In the genomic region with DNA sequence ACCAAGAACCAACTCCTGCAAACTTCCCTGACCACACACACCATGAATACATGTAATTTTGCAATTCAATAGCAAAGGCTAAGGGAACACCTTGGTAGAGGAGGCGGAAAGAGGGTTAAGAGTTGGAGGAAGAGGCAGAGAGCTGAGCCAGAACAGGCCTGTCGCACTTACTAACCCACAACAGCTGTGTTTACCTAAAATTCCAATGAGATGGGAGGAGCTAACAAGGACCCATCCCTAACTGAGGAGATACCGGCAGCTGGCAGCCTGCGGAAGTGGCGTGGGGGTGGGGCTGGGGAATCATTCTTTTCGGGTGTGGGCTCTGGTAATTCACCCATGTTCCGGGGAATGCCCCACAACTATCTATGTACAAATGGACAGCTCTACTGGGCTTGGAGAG, we compare ENCODE assay signal across 11 mouse cellular contexts. TPM values are rescaled to one million over a fixed set of nuclear protein-coding genes. Genes with fewer than 3 reads are reported as not detected.
DNase-seq lines count a peak whose midpoint lies in the region; ATAC-seq and TF ChIP-seq lines count a peak whose summit lies in the region.
"Had no signal": no experiment of that assay in that cellular context is flagged by ENCODE, and none has a peak within 500 bp of the region (broad histone marks: within the 10 kb centered on the region; RNA-seq: fewer than 3 reads in every experiment).

No protein-coding gene starts in this region.

- ATAC-seq in intestine, postnatal 0 days, result peak; percentile 68

- 0 out of 2 replicates have a peak overlapping the region, but pooled peaks have one; percentile 28 for H3K4me2 ChIP-seq in intestine, postnatal 0 days (replicated peaks; ENCODE audit: low read depth)

- no peaks in the 10 kb centered on the region for H3K27me3 ChIP-seq in kidney, adult 2 months (replicated peaks; ENCODE audit: control insufficient read depth, insufficient read depth, low read length)
- no peaks in the 10 kb centered on the region for H3K27me3 ChIP-seq in intestine, postnatal 0 days (replicated peaks; ENCODE audit: control insufficient read depth, insufficient read depth, low read length)

- H3K36me3 ChIP-seq in kidney, adult 2 months (ENCODE audit: control insufficient read depth, insufficient read depth, low read length), result no peaks in the 10 kb centered on the region
- H3K36me3 ChIP-seq in intestine, postnatal 0 days (ENCODE audit: control insufficient read depth, insufficient read depth), result no peaks in the 10 kb centered on the region

- WGBS in kidney, adult 2 months, result 36% methylated on average over 7 of the region's 7 CpGs
- WGBS in intestine, postnatal 0 days, result 11% methylated on average over 7 of the region's 7 CpGs

- no peaks in the 10 kb centered on the region for H3K4me1 ChIP-seq in kidney, adult 2 months (ENCODE audit: control insufficient read depth, insufficient read depth, low read length)
- H3K4me1 ChIP-seq in intestine, postnatal 0 days (replicated peaks; ENCODE audit: control insufficient read depth, insufficient read depth, low read length), result peaks cover 4% of the 10 kb centered on the region

- H3K9me3 ChIP-seq in intestine, postnatal 0 days (ENCODE audit: control insufficient read depth), result no peaks in the 10 kb centered on the region

- peak; percentile 35 for DNase-seq in kidney, postnatal 10 days
- DNase-seq in kidney, adult 2 months, result no peak
- DNase-seq in embryo, embryonic 10 days (ENCODE audit: low spot score), result peak; percentile 47
- peak; percentile 55 for DNase-seq in lung, postnatal 36 days
- DNase-seq in right cerebral cortex, postnatal 10 days (ENCODE audit: low spot score in 2 of 2), result no peak
- no peak for DNase-seq in spleen, postnatal 36 days (ENCODE audit: low spot score in 2 of 2)
- no peak for DNase-seq in c-Kit-positive CD71-positive TER-119-positive erythroid progenitor cells, embryonic 14.5 days (ENCODE audit: low spot score)
- DNase-seq: cerebellum, adult 11 months; right cerebral cortex, postnatal 4 days had no signal

- H3K9ac ChIP-seq in intestine, postnatal 0 days (ENCODE audit: low read depth, low read length), result no peak overlapping the region

- H3K27ac ChIP-seq in kidney, adult 2 months (ENCODE audit: insufficient read depth, low read depth, low read length), result no peak overlapping the region
- no peak overlapping the region; the same call in 1 of the 2 replicates for H3K27ac ChIP-seq in intestine, postnatal 0 days (ENCODE audit: low read depth, low read length)
- H3K27ac ChIP-seq: macrophage had no signal

- TF ChIP-seq POLR2A in kidney, adult 2 months (IDR thresholded peaks at IDR 0.05; ENCODE audit: low read depth, low read length), result no peak

- TF ChIP-seq CTCF in kidney, adult 2 months (conservative IDR thresholded peaks at IDR 0.05; ENCODE audit: insufficient read depth, insufficient read length, low read depth, low read length), result no peak
- no peak for TF ChIP-seq CTCF in intestine, postnatal 0 days (IDR thresholded peaks at IDR 0.05; ENCODE audit: low read depth)

- H3K4me3 ChIP-seq in kidney, adult 2 months (ENCODE audit: insufficient read depth, low read depth, low read length), result no peak overlapping the region
- H3K4me3 ChIP-seq in intestine, postnatal 0 days (ENCODE audit: low read depth, low read length), result no peak overlapping the region

RNA-seq across cellular contexts. Expression of a gene that starts 7.1 kb away (rescaled TPM):
- 3.8 and 4.5 TPM in 2 replicates for polyA plus RNA-seq in kidney, adult 2 months (2012; rRNA removed)
- polyA plus RNA-seq in intestine, postnatal 0 days (2015; fragmentation: Nextera tagmentation; extraction: Ambion mirVana), result 1.6 and 2.0 TPM in 2 replicates
- polyA plus RNA-seq: macrophage had no signal

RNA-seq across cellular contexts. Expression of a gene that starts 31.1 kb away (rescaled TPM):
- polyA plus RNA-seq in kidney, adult 2 months (2012; rRNA removed), result 39.0 and 40.9 TPM in 2 replicates
- polyA plus RNA-seq in intestine, postnatal 0 days (2015; fragmentation: Nextera tagmentation; extraction: Ambion mirVana), result 11.4 TPM in 2 replicates

Comparison
In these comparisons a context has a peak if more than half of its experiments do, and no peak if none do; other contexts are left out.
1. DNase-seq: peak in kidney, postnatal 10 days (single experiment), embryo, embryonic 10 days (single experiment) and lung, postnatal 36 days (single experiment); none in kidney, adult 2 months (single experiment), right cerebral cortex, postnatal 10 days (0 of 2), spleen, postnatal 36 days (0 of 2) and c-Kit-positive CD71-positive TER-119-positive erythroid progenitor cells, embryonic 14.5 days (single experiment).